Mouse (Mus musculus) adrenal gland (tissue): ENCODE measurements around the gene Plekhg1.

Experiments
- intact Hi-C: fragments of 180-260 bp; cut with DNase I; formaldehyde crosslinking; loops from one replicate; pipeline ENCODE4 v1.15.1; 2025

Gene Plekhg1

DNA sequence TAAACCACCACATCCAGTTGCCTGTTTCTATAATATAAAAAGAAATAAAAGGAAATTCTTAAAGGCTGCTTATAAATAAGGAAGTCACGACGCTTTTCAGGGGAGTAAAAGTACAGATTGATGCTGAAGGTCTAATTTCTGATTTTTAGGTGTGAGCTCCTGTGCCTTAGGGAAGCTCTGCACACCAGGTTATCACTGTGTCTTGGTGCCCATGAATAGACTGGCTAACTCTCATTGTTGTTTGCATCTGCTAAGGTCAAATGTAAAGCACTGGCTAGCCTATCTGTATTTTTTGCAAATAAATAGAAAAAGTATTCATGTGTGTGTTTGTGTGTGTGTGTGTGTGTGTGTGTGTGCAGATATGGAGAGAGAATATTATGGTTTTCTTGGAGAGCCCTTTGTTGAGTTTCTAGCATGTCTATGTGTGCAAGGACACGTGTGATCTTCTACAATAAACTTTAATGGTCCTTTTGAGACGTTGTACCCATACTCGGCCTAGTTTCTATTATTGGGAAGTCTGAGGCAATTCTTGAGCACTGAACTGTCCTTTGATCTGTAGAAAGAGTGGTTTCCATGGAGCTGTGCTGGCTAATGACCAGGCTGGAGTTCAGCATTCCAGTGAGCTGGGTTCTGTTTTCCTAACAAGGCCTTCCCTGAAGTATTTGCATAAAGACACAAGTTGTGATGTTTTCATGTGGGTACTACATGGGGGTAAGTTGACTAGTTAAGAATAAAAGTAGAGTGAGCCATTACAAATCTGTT lies 79.0 kb downstream of the Plekhg1 start:
- intact Hi-C loops: no loop called here

DNA sequence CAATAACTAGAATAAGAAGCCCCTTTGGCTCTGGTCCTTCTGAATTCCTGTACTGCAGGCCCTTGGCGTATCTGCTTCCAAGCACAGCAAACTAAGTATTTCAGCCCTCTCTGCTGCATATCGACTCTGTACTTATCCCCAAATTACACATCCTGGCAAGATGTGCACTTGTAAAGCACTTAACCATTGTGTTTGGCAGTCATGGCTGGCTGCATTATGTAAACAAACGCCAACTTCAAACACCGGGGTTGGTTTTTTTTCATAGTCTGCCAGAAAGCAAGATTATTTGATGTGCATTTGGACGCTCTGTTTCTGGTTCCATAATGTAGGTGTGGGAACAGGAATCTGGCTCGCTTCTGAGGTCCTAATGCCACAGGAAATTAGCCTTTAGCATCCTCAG lies 83.7 kb downstream of the Plekhg1 start:
- intact Hi-C loops: no loop called here

DNA sequence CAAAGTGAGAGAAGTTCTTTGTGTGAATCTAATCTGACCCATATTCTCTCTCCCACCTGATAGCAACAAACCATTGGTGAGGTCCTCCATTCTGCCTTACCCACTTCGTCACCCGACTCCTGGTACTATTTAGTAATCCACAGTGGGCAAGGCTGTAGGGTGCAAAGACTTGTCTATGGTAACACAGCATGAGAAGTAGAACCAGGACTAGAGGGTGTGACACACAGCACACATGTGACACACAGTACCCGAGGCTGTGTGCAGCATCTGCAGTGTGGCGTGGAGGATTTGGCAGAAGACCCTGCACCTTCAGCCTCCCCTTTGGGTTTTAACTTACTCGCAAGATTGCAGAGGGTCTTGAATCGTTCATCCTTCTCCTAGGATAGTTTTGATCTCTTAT lies 85.9 kb downstream of the Plekhg1 start:
- intact Hi-C loops: no loop called here

GRCm38 (mm10) chr10:3827368-3827767 lies 87.2 kb downstream of the Plekhg1 start:
- intact Hi-C loops: no loop called here

GRCm38 (mm10) chr10:3829472-3829871 lies 89.3 kb downstream of the Plekhg1 start:
- intact Hi-C loops: no loop called here

GRCm38 (mm10) chr10:3830618-3831017 lies 90.5 kb downstream of the Plekhg1 start:
- intact Hi-C loops: no loop called here

DNA sequence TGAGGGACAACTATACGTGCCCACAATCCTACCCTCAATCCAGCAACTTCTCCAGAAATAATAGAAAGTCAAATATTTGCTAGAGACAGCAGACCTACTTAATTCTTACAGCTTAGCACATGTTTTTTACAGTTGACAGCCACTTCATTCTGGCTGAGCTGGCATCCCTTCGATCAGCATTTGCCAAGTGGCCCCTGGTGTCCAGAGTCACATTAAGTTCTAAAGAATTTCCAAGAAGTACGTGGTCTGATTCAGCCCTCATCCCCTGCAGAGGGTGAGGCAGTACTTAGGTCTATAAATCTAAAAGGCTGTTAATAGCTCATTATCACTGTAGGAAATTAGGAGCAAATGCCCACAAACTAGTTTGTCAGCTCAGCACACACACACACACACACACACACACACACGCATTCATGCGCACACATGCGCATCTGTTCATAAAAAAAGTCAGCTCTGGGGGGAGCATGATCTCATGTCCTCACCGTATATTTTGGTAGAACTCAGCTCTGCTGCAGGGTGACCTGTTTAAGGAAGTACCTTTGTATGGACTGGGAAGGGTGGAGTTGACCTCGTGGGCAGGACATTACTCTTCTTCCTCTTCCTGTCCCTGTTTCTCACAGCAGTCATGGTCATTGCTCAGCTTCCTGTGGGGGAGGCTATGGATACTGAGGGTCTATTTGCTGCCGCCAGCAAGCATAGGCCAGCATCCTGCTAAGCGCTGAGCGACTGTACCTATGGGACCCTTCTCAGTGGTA lies 91.6 kb downstream of the Plekhg1 start:
- intact Hi-C loops: no loop called here

- intact Hi-C loops: no loop called here
Observed at GRCm38 (mm10) chr10:3834060-3834459, 93.9 kb downstream of the Plekhg1 start.

DNA sequence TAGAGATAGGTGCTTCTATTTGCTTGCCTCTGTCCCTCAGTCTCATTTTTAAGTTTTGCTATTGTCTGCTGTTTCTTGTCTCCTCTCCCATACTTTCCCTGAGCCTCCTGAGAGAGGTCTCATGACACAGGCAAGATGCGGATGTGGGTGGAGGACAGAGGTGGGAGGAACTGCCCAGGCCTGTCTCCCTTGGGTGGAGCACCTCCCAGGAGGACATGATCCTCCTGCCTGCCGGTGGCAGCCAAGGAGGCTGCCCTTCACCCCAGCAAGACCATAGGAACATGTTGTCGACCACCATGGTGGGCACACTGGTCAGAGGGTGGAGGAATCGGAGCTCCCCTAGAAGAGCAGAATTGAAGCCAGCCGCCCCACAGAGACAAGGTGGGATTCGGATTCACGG lies 94.5 kb downstream of the Plekhg1 start:
- intact Hi-C loops: no loop called here

DNA sequence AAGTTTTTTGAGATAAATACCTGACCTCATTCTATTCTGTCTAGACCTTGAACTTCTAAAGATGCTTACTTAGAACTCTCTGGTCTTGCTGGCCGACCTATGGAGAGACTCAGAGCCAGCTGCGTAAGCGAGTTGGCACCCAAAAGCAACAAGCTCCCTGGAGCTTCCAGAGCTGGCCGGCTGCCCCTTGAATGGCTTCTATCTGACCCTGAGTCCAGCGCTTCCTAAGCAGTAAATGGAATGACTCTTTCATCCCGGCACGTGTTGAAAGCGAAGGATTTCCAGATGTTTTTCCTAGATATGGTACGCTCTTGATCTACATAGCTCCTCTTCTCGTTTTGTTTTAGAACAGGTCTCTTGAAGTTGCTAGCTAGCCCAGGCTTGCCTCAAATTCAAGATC lies 95.5 kb downstream of the Plekhg1 start:
- intact Hi-C loops: no loop called here

DNA sequence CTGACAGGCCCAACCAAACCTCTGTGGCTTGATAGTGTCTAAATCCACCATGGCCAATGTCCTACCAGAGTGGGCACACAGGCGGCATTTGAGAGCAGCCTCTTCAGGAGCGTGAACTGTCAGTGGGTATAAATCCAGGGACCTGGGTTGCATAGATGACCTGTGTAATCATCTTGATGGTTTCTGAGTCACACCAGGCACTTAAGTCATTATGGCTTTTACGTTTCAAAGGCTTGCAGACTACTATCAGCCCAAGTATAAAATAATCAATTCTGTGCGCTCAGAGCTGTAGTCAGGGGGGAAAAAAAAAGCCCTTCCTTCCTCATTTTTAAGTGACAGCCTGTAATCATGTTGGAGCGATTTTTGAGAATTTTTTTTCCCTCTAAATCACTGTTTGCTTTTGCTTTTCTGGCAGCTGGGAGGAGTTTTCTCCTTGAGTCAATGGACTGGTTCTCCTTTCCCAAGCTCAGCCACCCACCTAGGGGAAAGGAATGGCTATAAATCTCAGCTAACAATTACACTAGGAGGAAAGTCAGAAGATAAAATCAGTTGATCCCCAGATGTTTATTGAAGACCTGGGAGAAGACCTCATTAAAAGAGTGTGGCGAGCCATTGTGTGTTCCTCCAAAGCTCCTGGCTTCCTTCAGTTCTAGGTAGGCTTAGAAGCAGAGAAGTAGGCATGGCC lies 99.7 kb downstream of the Plekhg1 start:
- intact Hi-C loops: no loop called here

DNA sequence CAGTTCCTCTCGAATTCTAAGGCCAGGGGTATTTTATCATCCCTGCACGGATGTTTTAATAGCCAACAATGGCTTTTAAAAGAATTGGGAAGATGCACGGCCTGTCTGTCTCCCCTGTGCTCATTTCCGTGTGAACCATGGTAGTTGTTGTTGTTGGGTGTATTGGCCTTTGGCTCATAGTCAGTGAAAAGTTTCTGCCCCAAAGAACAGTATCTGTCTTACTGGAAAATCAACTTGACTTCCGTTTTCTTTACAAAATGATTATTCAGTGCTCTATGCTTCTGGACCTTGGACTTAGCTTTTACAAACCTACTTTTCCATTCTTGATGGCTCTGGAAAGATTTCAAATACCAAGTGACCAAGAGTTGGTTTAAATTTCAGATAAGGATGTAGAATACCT lies 104.3 kb downstream of the Plekhg1 start:
- intact Hi-C loops: no loop called here

- intact Hi-C loops: no loop called here
Observed at GRCm38 (mm10) chr10:3847021-3847420, 106.9 kb downstream of the Plekhg1 start.

- intact Hi-C loops: no loop called here
Observed at GRCm38 (mm10) chr10:3851461-3851860, 111.3 kb downstream of the Plekhg1 start.

GRCm38 (mm10) chr10:3852733-3853132 lies 112.6 kb downstream of the Plekhg1 start:
- intact Hi-C loops: no loop called here

DNA sequence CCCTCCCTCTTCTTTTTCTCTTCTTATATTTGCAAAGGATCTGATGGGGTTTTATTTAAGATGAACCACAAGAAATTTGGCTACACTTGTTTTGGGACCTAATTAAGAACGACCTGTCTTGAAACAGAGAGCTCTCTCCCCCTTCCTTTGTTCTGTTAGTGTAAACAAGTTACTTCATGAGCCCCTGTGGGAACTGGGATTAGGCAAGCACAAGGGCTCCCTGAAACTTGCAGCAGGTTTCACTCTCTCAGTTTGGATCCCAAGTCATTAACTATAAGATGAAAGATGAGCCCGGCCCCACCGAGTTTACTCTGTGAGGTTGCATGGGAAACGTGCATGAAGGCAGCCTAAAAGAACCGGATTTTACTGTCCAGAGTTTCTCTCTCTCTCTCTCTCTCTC lies 117.7 kb downstream of the Plekhg1 start:
- intact Hi-C loops: no loop called here

DNA sequence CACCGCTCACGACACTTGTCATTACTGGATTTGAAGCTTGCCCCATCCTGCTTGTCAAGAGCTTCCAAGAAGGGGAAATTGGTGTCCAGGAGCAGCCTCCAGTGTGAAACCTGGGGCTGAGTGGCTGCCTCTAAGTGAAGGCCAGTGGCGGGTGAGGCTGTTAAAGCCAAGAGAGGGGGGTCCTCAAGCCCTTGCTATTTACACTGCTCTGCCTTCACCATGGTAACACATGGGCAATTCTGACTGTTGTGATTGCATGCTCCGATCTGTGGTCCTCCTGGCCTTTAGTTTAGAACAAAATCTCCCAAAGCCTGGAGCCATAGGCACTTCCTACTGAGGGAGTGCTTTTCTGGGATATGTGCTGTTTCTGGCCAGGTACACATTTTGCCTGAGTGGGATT lies 118.3 kb downstream of the Plekhg1 start:
- intact Hi-C loops: no loop called here

GRCm38 (mm10) chr10:3858961-3859714 lies 119.0 kb downstream of the Plekhg1 start:
- intact Hi-C loops: no loop called here

DNA sequence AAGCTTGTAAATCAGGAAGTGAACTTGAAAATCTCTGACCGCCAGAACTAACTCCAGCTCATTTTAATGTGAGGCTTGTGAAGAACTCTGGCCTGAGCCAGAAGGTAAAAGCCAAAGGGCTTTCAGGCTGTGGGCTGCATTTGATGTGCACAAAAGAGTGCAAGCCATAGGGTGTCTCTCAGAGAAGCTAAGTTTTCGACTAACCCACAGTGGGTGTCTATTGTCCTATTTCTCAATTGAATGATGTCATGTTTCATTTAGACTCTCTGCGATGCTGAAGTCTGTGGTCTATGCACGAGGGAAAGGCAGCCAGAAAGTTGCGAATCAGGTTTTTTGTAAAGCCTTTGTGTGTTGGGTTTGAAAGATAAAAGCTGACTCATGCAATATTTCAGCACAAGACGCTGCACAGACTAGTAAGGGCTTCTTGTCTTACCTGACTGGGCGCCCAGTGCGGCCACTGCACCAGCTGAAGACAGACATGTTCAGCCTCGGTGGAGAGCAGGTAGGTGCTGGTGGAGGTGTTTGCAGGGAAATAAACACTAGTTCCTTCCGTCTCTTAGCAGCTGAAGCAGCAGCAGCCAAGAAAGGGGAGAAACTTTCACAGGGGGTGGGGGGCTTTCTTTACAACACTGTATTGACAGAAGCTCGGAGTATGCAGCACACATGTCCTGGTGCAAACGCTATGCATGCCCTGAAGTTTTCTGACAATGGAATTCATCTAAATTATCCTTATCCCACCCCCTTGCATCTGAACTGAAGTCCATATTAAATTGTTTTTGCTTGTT lies 123.4 kb downstream of the Plekhg1 start:
- intact Hi-C loops: no loop called here

- intact Hi-C loops: no loop called here
Observed at GRCm38 (mm10) chr10:3864196-3864540, 124.0 kb downstream of the Plekhg1 start.

- intact Hi-C loops: no loop called here
Observed at GRCm38 (mm10) chr10:3867298-3867697, 127.1 kb downstream of the Plekhg1 start.
